Mouse (Mus musculus) macrophage (primary cell): ENCODE results near the gene Armc12. TPM values are rescaled to one million over a fixed set of nuclear protein-coding genes. Genes with fewer than 3 reads are reported as not detected.
"Not testable (repeated sequence)": the region's sequence is repeated elsewhere in the genome, so short reads cannot be mapped to it uniquely, and the experiment has no call there.

Source experiments
- H3K27ac ChIP-seq: fragments of 350-480 bp; formaldehyde crosslinking; 2 replicates; pipeline ENCODE4 v1.9.0; 2021
- H3K36me3 ChIP-seq: fragments of 350-480 bp; formaldehyde crosslinking; 2 replicates; pipeline ENCODE4 v1.9.0; 2021; ENCODE audit errors: inconsistent target
- H3K4me3 ChIP-seq: fragments of 350-480 bp; formaldehyde crosslinking; 2 replicates; pipeline ENCODE4 v1.9.0; 2021; ENCODE audit errors: inconsistent target
- H3K79me2 ChIP-seq: fragments of 350-480 bp; formaldehyde crosslinking; 2 replicates; pipeline ENCODE4 v1.9.0; 2021; ENCODE audit errors: inconsistent target
- WGBS: methylation state at CpG from one replicate; pipeline ENCODE4 v1.1.7; 2026; ENCODE audit warnings: inconsistent platforms; ENCODE audit not compliant: missing documents; 5-methylcytosine and 5-hydroxymethylcytosine counted together
- polyA plus RNA-seq: library from polyadenylated mRNA; stranded (reverse); fragments of 250-400 nt; gene quantifications from 3 replicates; pipeline ENCODE4 v1.2.4, GENCODE M21; 2018; ENCODE audit warnings: inconsistent platforms

Gene Armc12
- polyA plus RNA-seq, 1 experiment from 2014 or later = not detected

DNA sequence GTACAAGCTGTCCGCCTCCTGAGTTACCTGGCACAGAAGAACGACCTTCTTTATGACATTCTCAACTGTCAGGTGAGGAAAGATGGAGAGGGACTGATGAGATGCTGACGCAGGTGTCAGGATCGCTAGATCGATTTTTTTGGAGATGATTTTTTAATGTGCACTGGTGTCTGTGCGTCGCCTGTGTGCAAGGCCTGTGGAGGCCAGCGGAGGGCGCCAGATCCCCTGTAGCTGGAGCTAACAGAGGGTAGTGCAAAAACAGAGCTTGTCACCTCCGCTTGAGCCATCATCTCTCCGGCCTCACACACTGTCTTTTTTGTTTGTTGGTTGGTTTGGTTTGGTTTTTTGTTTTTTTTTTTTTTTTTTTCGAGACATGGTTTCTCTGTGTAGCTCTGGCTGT lies 7.3 kb downstream of the Armc12 start:
- Histone ChIP-seq H3K27ac (no peak overlapping the region), H3K36me3 (no peaks in the 10 kb centered on the region), H3K4me3 (no peak overlapping the region), H3K79me2 (no peaks in the 10 kb centered on the region)
- WGBS = 70% methylated on average over 11 of the region's 12 CpGs

DNA sequence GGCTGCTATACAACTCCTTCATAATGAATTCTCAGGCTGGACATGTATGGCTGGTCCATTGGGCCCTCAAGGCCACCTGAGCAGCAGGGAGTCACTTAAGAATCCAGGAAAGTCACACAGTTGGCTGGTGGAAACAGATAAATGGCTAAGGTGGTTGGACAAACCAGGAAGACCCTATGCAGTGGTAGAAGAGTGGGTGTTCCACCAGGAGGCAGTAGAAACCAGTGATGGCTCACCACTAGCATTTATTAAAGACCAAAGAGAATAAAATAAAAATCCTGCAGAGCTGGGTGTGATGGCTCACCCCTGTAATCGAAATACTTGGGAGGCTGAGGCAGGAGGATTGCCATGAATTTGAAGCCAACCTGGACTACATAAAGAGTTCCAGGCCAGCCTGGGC lies 16.3 kb downstream of the Armc12 start:
- WGBS = 77% methylated on average over 1 of the region's 1 CpGs
- Histone ChIP-seq H3K36me3 (no peaks in the 10 kb centered on the region), H3K4me3 (no peak overlapping the region), H3K27ac (no peak overlapping the region), H3K79me2 (no peaks in the 10 kb centered on the region)

DNA sequence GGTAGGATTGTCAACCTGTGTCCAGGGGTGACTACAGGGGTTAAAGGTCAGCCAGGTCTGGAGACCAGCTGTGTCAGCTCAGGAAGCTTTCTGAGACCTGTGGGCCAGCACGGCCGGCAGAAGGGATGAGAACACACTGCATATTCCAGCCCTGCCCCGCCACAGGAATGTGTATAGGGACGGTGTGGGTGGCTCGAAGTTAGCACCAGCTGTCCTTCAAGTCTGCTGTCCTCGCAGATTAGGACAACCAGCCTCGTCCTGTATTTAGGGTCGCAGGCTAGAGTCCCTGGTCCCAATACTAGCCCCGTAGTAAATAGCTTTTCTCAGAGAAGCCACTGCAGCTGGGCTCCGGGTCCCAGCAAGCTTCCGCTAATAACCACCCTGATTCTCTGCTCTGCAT lies 17.9 kb downstream of the Armc12 start:
- no peaks in the 10 kb centered on the region for H3K36me3 ChIP-seq
- 73% methylated on average over 10 of the region's 11 CpGs for WGBS
- no peak overlapping the region for H3K27ac ChIP-seq
- no peaks in the 10 kb centered on the region for H3K79me2 ChIP-seq
- H3K4me3 ChIP-seq = no peak overlapping the region

DNA sequence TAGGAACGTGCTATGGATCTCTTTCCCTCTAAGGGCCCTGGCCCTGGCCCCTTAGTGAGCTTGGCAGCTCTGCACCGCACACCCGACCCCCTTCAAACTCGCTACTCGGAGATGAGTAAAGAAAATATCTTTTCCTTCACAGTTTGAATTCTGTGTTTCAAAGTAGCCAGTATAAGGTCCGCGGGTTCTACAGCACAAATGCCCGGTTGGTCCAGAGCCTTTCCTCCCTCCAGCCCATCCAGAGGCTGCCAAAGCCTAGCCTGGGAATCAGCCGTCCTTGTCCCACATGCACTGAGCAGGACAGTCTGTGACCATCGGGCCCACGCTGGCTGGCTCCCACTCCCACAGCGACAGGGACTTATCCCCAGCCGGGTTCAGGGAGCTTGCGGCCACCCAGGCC lies 18.5 kb downstream of the Armc12 start, which contains the start of gene Clpsl2:
TSS of gene Clpsl2 (plus strand) at position 301 of the 400 bp plus-strand sequence.
- H3K36me3 ChIP-seq = no peaks in the 10 kb centered on the region
- WGBS = 78% methylated on average over 14 of the region's 14 CpGs
- no peak within 1 kb of the TSS for H3K4me3 ChIP-seq
- no peaks in the 10 kb centered on the region for H3K79me2 ChIP-seq
- H3K27ac ChIP-seq = no peak within 1 kb of the TSS

DNA sequence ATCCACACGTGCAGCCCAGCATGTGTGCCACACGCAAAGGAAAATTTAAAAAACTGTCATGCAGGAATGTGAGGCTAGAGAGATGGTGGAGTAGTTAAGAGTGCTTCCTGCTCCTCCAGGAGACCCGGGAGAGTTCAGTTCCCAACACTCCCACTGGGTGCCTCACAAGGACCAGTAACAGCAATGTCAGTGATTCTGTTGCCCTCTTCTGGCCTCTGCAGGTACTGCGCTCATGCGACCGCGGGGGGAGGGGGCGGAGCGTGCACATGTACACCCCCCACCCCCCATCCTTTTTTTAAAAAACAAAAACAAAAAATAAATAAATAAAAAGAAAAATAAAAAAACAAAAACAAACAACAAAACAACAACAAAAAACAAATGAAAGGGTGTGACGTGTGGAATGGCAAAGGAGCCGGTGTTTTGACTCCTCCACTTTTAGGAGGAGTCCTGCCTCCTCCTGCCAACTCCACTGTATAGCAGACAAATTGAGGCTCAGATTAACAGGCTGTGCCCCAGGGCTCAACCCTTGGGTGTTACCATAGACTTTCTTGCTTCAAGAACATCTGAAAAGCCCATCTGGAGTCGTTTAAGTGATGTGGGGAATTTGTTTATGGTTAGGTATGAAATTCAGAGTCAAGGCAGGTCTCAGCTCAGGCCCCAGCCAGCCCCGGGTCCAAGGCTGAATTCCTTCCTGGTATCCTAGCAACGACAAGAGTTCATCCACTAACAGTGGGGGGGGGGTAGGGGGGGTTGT lies 22.6 kb downstream of the Armc12 start:
- Histone ChIP-seq H3K36me3 (no peaks in the 10 kb centered on the region), H3K4me3 (no peak overlapping the region), H3K27ac (no peak overlapping the region), H3K79me2 (no peaks in the 10 kb centered on the region)
- WGBS = 34% methylated on average over 7 of the region's 14 CpGs

DNA sequence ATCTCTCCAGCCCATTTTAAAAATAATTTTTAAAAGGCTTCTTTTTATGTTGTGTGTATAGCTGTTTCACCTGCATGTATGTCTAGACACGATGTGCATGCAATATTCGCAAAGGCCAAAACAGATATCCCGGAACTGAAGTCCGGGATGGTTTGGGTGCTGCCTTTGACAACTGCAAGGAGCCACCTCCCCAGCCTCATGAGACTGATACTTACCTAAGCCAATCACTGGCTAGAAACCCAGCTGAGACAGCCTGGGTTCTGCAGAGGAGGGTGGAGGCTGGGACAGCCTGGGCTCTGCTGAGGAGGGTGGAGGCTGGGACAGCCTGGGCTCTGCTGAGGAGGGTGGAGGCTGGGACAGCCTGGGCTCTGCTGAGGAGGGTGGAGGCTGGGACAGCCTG lies 23.4 kb downstream of the Armc12 start:
- not testable (repeated sequence) for H3K79me2 ChIP-seq
- 94% methylated on average over 4 of the region's 4 CpGs for WGBS

DNA sequence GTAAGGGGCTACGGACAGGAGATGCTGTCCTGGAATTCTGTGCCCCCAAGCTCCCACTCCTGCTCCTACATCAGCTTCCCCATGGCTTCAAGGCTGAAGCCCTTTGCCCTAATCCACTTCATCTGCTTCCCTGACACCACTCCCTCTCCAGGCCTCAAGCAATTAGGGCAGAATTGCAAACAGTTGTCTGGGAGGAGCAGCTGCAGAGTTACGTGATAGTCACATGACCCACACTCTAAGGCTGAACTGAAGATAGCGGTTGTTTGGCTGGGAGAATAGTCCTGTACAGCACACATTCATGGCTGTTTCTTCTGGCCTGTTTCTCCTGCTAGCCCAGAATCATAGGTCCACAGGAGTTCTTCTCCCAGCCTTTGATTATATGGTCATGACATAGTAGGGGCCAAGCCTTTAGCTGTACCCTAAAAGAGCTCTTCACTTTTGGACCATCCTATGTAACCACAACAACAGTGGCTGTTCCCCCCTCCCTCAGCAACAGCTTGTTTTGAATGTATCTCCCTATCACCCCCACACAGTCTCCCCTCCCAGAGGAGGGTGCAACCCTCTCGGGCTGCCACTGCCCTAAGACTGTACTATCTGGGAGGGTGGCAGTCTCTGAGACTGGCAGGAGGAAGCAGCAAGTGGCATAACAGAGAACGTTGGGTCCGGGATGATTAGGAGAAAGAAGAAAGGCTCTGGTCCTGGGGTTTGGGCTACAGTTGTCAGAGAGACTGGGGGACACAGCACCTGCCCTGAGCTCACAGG lies 26.2 kb downstream of the Armc12 start:
- 45% methylated on average over 6 of the region's 6 CpGs for WGBS
- Histone ChIP-seq H3K36me3 (no peaks in the 10 kb centered on the region), H3K4me3 (no peak overlapping the region), H3K79me2 (no peaks in the 10 kb centered on the region), H3K27ac (no peak overlapping the region)

More for the DNA sequence above, 23.4 kb downstream of the Armc12 start:
- not testable (repeated sequence) for H3K4me3 ChIP-seq, H3K36me3 ChIP-seq, H3K27ac ChIP-seq

DNA sequence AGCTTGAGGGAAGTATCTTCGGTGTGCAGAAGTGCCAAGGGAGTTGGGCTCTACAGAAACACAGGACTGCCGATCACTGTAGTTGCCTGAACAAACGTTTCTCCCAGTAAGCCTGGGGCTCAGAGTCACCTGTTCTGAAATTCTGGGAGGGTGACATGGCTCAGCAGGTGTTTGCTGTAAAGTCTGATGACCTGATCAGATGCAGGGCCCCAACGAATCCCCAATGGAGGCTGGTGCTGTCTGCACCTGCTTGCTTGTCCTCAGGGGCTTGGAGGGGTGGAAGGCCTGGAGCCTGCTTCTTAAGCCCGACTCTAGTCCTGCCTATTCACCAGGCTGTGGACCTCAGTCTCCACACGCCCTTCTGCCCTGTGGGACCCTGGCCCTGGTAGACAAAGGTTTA lies 27.2 kb downstream of the Armc12 start:
- no peaks in the 10 kb centered on the region for H3K36me3 ChIP-seq
- 81% methylated on average over 6 of the region's 6 CpGs for WGBS

DNA sequence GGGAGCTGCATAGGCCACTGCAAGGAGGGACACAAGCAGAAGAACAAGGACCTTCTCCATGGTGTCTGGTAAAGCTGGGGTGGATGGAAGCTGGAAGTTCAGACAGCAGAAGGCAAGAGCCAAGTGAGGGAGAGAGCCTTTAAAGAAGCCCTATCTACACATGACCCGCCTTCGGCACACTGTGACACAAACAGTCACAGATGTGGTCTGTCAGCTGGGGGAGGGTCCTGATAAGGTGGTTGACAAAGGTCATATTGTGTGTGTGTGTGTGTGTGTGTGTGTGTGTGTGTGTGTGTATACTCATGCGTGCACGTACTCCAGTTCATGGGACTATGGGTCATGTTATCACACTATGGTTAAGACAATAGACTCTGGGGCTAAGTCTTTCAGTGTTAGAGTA lies 30.0 kb downstream of the Armc12 start, which contains the start of gene Clps:
TSS of gene Clps (minus strand) at position 169 of the 400 bp plus-strand sequence.
- H3K36me3 ChIP-seq = no peaks in the 10 kb centered on the region
- WGBS = 94% methylated on average over 4 of the region's 4 CpGs
- no peak within 1 kb of the TSS for H3K4me3 ChIP-seq
- no peaks in the 10 kb centered on the region for H3K79me2 ChIP-seq
- H3K27ac ChIP-seq = no peak within 1 kb of the TSS

More for the DNA sequence above, 27.2 kb downstream of the Armc12 start:
- H3K27ac ChIP-seq = no peak overlapping the region
- H3K4me3 ChIP-seq = no peak overlapping the region
- H3K79me2 ChIP-seq = no peaks in the 10 kb centered on the region

DNA sequence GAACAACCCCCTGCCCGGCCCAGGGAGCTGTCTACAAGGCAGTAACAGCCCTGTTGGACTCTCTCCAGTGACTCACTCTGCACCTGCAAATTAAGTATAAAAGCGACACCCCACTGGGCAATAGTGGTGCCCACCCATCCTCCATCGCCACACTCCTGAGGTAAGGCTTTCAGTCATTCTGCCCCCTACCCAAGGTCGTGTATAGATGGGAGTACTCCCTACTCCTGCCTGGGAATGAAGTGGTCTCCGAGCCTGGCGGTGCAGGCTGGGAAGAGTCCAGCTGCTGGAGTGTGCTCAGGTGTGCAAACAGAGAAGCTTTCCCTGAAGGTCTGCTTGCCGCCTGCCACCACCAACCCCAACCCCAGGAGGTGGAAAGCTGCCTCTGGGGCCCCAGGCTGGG lies 31.0 kb downstream of the Armc12 start:
- 82% methylated on average over 7 of the region's 7 CpGs for WGBS
- Histone ChIP-seq H3K27ac (no peak overlapping the region), H3K4me3 (no peak overlapping the region), H3K36me3 (no peaks in the 10 kb centered on the region), H3K79me2 (no peaks in the 10 kb centered on the region)

DNA sequence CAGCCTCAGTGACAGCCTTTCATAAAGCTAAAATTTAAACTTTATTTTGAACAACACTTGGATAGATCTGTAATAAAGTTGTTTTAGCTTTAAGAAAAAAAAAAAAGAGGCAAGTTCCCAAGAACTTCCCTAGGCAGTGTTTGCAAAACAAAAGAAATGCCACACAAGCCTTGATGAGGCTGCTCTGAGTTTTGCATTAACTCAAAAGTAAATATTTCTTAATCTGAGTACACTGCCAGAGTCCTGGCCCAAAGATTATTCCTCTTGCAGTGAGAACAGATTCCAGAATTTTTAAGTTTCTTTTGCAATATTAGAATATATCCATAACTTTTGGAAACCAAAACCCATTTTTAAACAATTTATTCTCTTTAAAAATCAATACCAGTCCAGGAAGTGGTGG lies 34.6 kb downstream of the Armc12 start:
- H3K79me2 ChIP-seq = no peaks in the 10 kb centered on the region
- no peak overlapping the region for H3K27ac ChIP-seq
- no peak overlapping the region for H3K4me3 ChIP-seq
- H3K36me3 ChIP-seq = no peaks in the 10 kb centered on the region

DNA sequence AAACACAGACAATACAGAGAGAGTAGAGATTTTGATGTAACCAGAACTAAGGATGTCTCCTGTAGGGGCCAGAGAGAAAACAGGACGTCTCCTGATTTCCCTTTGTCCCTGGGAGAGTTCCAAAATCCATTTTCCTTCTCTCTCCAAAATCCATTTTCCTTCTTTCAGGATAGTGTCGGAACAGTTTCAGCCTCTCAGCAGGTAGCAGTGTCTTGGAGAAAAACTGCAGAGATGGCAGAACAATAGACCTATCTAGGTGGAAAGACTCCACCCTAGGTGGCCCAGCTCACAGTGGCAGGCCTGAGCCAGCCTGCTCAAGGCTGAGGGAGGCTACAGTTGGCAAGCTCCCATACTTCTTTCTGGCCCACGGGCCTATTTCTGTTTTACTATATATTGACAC lies 36.9 kb downstream of the Armc12 start:
- no peaks in the 10 kb centered on the region for H3K79me2 ChIP-seq
- no peak overlapping the region for H3K27ac ChIP-seq
- 67% methylated on average over 3 of the region's 3 CpGs for WGBS
- no peaks in the 10 kb centered on the region for H3K36me3 ChIP-seq
- H3K4me3 ChIP-seq = no peak overlapping the region

DNA sequence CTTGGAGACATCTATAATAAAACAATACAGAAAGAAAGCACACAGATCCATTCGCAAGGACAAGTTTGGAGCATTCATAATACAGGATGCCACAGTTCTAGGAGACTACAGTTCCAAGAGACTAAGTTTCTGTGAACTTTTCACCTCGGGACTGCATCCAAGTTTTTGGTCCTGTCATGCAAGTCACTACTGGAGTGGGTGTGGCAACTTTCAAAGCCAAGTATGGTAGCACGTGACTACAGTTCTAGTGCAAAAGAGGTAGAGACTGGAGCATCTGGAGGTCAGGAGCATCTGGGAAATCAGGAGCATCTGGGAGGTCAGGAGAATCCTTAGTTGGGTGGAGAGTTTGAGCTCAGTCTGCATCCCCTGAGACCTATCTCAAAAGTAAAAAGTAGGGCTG lies 41.3 kb downstream of the Armc12 start:
- Histone ChIP-seq H3K27ac (no peak overlapping the region), H3K4me3 (no peak overlapping the region), H3K36me3 (no peaks in the 10 kb centered on the region), H3K79me2 (no peaks in the 10 kb centered on the region)
- 78% methylated on average over 3 of the region's 3 CpGs for WGBS

DNA sequence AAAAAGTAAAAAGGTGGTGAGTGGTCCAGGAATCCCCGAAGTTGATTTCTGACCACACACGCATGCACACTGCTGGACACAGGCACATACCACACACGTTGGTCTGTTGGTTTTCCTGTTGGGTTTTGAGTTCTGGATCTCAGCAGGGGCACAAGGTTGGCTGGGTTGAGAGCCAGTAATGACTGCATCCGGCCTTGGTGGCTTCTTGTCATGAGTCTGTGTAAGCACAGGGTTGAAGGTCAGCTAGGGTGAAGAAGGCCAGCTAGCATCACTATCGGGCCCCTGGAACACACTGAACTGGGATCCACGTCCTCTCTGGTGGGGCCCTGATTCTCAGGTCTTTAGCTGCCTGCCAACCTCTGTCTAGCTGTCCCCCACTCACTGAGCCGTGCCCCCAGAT lies 41.9 kb downstream of the Armc12 start:
- Histone ChIP-seq H3K36me3 (no peaks in the 10 kb centered on the region), H3K79me2 (no peaks in the 10 kb centered on the region), H3K4me3 (no peak overlapping the region), H3K27ac (no peak overlapping the region)
- 76% methylated on average over 7 of the region's 7 CpGs for WGBS

DNA sequence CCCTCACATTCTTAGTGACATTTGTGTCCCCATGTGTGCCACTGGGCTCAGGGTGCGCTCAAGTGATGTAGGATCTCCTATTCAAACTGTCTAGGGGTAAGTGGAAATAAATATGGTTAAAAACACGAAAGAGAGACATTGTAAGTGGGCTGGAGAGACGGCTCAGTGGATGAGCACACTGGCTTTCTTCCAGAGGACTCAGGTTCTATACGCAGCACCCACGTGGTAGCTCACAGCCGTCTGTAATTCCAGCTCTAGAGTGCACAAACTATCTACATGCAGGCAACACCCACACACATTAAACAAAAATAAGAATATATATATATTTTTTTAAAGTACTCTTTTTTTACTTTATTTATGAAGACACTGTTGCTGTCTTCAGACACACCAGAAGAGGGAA lies 42.3 kb downstream of the Armc12 start:
- H3K36me3 ChIP-seq = no peaks in the 10 kb centered on the region
- H3K27ac ChIP-seq = no peak overlapping the region
- H3K4me3 ChIP-seq = no peak overlapping the region
- no peaks in the 10 kb centered on the region for H3K79me2 ChIP-seq
- WGBS = 85% methylated on average over 6 of the region's 6 CpGs
